Mouse (Mus musculus): ENCODE data around the gene Tcf7l1.

Gene Tcf7l1

DNA sequence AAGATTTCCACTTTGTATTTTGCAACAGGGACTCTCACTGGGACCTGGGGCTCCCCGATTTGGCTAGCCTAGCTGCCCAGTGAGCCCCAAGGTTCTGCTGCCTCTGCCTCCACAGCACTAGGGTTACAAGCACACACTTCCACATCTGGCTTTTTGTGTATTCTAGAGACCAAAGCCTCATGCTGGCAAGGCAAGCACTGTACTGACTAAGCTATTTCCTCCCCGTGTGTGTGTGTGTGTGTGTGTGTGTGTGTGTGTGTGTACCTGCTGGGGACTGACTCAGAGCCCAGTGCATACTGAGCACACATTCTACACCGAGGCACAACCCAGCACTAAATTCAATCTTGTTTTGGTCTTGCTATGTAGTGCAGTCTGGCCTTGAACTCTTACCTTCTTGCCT, 202.4 kb downstream of the Tcf7l1 start:
- DNase-seq: no peak

GRCm38 (mm10) chr6:72584154-72584553, 204.9 kb downstream of the Tcf7l1 start:
- no peak for DNase-seq

DNA sequence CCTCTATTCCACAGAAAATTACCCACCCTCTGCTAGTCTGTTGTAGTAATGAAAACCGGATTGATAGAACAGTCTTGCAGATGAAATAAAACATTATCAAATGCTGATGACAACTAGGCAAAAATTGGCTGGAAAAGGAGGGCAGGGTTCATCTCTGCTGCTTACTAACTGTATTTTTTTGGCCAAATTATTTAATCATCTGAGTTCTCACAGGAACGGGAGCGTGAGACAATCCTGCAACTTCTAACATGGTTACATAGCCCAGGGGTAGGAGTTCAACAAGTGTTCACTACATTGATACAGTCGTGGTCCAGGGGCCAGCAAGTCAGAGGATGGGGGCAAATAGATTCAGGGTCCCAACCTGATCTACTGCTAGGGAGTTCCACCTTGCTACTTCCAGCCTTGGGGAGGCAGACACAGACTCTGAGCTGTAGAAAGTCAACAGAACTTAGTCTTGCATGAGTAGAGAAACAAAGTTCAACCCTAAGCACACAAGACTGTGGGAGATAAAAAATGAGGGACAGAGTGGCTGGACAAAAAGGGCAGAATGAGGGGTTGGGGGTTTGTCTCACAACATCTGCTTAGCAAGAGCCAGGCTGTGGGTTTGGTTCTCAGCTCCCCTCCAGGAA, 205.7 kb downstream of the Tcf7l1 start:
- no peak for DNase-seq

- no peak for DNase-seq
Measured at GRCm38 (mm10) chr6:72581625-72582382, 207.2 kb downstream of the Tcf7l1 start.

Data from cerebellum, adult 9-11 months (tissue).